Mouse (Mus musculus) kidney, embryonic 14.5 days (tissue): ENCODE data around the gene Ggta1. TPM values are rescaled to one million over a fixed set of nuclear protein-coding genes. Genes with fewer than 3 reads are reported as not detected.

Experiments
- ATAC-seq: fragments of 200-750 bp; cut with Nextera tagmentation; 2 replicates; pipeline ENCODE4 v1.8.0; 2017; ENCODE audit warnings: moderate number of reproducible peaks, mild to moderate bottlenecking, moderate TSS enrichment, moderate library complexity; ENCODE audit not compliant: low FRiP score, low TSS enrichment
- H3K27ac ChIP-seq: fragments of 300-500 bp; sonication (generic); 2 replicates; pipeline ENCODE4 v1.5.1; 2014; ENCODE audit warnings: low read depth, mild to moderate bottlenecking, low read length, moderate library complexity, mixed read lengths
- H3K27me3 ChIP-seq: fragments of 300-500 bp; sonication (generic); 2 replicates; pipeline ENCODE4 v1.6.1; 2014; ENCODE audit warnings: mild to moderate bottlenecking, low read length; ENCODE audit not compliant: control insufficient read depth, insufficient read depth
- H3K36me3 ChIP-seq: fragments of 300-500 bp; sonication (generic); 2 replicates; pipeline ENCODE4 v1.6.1; 2014; ENCODE audit warnings: low read length, mixed read lengths; ENCODE audit not compliant: control insufficient read depth, insufficient read depth
- H3K4me1 ChIP-seq: fragments of 300-500 bp; sonication (generic); 2 replicates; pipeline ENCODE4 v1.6.1; 2014; ENCODE audit warnings: low read length, mixed read lengths; ENCODE audit not compliant: control insufficient read depth, insufficient read depth
- H3K4me2 ChIP-seq: fragments of 300-500 bp; sonication (generic); replicated peaks from 2 replicates; pipeline ENCODE4 v1.6.1; 2014; ENCODE audit warnings: low read depth, mild to moderate bottlenecking, low read length
- H3K4me3 ChIP-seq: fragments of 300-500 bp; sonication (generic); 2 replicates; pipeline ENCODE4 v1.5.1; 2014; ENCODE audit warnings: mild to moderate bottlenecking, low read length
- H3K9ac ChIP-seq: fragments of 300-500 bp; sonication (generic); 2 replicates; pipeline ENCODE4 v1.6.1; 2014; ENCODE audit warnings: low read depth, mild to moderate bottlenecking, low read length, moderate library complexity
- H3K9me3 ChIP-seq: fragments of 300-500 bp; sonication (generic); 2 replicates; pipeline ENCODE4 v1.6.1; 2016; ENCODE audit warnings: low read length; ENCODE audit not compliant: control insufficient read depth
- WGBS: fragments of 180-500 bp; shearing (Covaris S2); extraction: QIAGEN DNeasy Blood & Tissue Kit; methylation state at CpG from one replicate; pipeline ENCODE4 v1.1.7; 2014; 5-methylcytosine and 5-hydroxymethylcytosine counted together
- polyA plus RNA-seq: library from polyadenylated mRNA; unstranded; fragments of >200 nt; fragmentation: Nextera tagmentation; extraction: Ambion mirVana; gene quantifications from 2 replicates; pipeline ENCODE4 v1.2.1, GENCODE M21; 2014

Ggta1 gene
- 10.3 and 21.5 TPM in 2 replicates for polyA plus RNA-seq

DNA sequence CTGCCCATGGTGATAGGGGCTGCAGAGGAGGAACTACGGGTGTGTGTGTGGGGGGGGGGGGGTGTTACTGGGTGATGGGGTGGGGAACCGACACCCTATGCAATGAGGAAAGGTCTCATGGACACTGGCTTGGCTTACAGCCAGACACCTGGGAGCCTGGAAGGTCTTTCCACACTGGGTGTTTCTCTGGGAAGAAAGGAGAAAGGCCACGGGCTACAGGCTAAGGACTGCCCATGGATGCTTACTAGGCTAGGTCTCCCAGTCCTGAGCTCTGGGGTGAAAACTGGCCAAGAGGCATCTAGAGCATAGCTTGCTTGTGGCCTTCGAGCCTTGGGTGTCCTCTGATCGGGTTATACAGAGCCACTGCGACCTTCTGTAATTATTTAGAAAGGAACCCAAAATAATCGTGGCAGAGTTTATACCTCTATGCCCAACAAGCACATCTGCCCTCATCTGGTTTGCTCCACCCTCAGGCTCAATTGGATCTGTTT is at the start of gene Ggta1:
TSS of gene Ggta1 (minus strand) at position 441 of the 491 bp plus-strand sequence.
- no peaks in the 10 kb centered on the region for H3K9me3 ChIP-seq
- 21% methylated on average over 7 of the region's 7 CpGs for WGBS
- peak within 1 kb of the TSS; percentile 83 for H3K9ac ChIP-seq
- peak within 1 kb of the TSS; percentile 74 for H3K27ac ChIP-seq
- H3K4me3 ChIP-seq = peak within 1 kb of the TSS; percentile 60
- peak; percentile 15 for ATAC-seq
- H3K4me2 ChIP-seq = peak within 1 kb of the TSS; percentile 94
- peaks cover 16% of the 10 kb centered on the region for H3K4me1 ChIP-seq
- no peaks in the 10 kb centered on the region for H3K27me3 ChIP-seq
- no peaks in the 10 kb centered on the region for H3K36me3 ChIP-seq

DNA sequence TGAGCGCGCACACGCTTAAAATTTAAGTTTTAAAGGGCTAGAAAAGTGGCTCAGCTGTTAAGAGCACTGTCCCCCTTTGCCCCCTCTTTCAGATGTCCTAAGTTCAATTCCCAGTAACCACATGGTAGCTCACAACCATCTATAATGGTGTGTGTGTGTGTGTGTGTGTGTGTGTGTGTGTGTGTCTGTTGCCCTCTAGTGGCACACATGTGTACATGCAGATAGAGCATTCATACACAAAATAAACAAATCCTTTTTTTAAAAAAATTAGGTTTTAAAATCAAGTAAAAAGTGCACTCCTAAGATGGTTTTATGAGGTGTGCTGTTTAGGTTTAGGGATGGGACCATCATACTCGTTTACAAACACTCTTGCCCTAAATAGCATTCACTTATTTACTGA is 49.2 kb upstream of the Ggta1 start:
- no peaks in the 10 kb centered on the region for H3K36me3 ChIP-seq
- H3K9ac ChIP-seq = no peak overlapping the region
- no peak for ATAC-seq
- no peaks in the 10 kb centered on the region for H3K27me3 ChIP-seq
- H3K4me2 ChIP-seq = no peak overlapping the region
- H3K4me1 ChIP-seq = peaks cover 26% of the 10 kb centered on the region
- no peak overlapping the region for H3K4me3 ChIP-seq
- H3K27ac ChIP-seq = no peak overlapping the region
- H3K9me3 ChIP-seq = no peaks in the 10 kb centered on the region
- WGBS = 94% methylated on average over 4 of the region's 4 CpGs

GRCm38 (mm10) chr2:35510920-35511319 is 47.9 kb upstream of the Ggta1 start:
- H3K27me3 ChIP-seq = no peaks in the 10 kb centered on the region
- H3K4me1 ChIP-seq = peaks cover 32% of the 10 kb centered on the region
- no peak for ATAC-seq
- no peak overlapping the region for H3K4me3 ChIP-seq
- H3K9ac ChIP-seq = no peak overlapping the region
- H3K9me3 ChIP-seq = no peaks in the 10 kb centered on the region
- H3K4me2 ChIP-seq = no peak overlapping the region
- WGBS = 47% methylated on average over 1 of the region's 1 CpGs
- no peak overlapping the region for H3K27ac ChIP-seq
- H3K36me3 ChIP-seq = no peaks in the 10 kb centered on the region

DNA sequence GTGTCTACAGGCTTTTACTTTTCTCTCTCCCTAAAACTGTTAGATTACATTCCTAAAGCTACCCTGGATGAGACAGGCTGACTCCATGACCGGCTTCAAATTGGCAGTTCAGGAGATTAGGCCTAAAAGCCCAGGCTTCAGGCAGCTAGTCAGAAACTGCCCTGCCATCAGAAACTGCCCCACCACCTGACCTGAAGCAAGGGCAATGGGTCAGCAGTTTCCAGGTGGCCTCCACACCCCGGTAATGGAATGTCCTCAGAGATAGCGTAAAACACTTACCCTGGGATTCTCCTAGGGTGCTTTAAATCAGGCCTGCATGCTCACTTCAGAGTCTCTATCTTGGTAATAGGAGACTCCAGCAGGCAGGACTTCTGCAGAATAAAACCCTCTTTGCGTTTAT is 46.9 kb upstream of the Ggta1 start:
- peaks cover 30% of the 10 kb centered on the region for H3K4me1 ChIP-seq
- ATAC-seq = no peak
- peak overlapping the region; percentile 1; the same call in 1 of the 2 replicates for H3K27ac ChIP-seq
- H3K4me3 ChIP-seq = no peak overlapping the region
- no peaks in the 10 kb centered on the region for H3K36me3 ChIP-seq
- no peaks in the 10 kb centered on the region for H3K27me3 ChIP-seq
- no peaks in the 10 kb centered on the region for H3K9me3 ChIP-seq
- H3K4me2 ChIP-seq = no peak overlapping the region
- 50% methylated on average over 4 of the region's 4 CpGs for WGBS
- no peak overlapping the region for H3K9ac ChIP-seq

DNA sequence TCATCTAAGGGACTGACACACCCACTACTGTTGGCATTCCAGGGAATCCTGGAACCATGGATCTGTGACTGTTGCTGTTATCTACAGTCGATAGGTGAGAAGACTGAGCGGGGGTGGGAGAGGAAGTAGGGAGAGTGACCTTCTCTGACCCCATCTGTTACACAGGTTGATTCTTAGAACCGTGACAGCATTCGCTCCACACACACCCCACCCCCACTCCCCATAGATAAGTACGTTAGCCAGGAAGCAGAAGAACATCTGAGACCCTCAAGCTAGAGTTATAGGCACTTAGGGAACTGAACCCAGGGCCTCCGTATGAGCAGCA is 46.3 kb upstream of the Ggta1 start:
- H3K9me3 ChIP-seq = no peaks in the 10 kb centered on the region
- H3K27me3 ChIP-seq = no peaks in the 10 kb centered on the region
- H3K9ac ChIP-seq = no peak overlapping the region
- H3K4me1 ChIP-seq = peaks cover 30% of the 10 kb centered on the region
- H3K27ac ChIP-seq = no peak overlapping the region; the same call in 1 of the 2 replicates
- no peak overlapping the region for H3K4me2 ChIP-seq
- H3K4me3 ChIP-seq = no peak overlapping the region
- 9% methylated on average over 6 of the region's 6 CpGs for WGBS
- no peaks in the 10 kb centered on the region for H3K36me3 ChIP-seq
- peak; percentile 36; the same call in 1 of the 2 replicates for ATAC-seq

DNA sequence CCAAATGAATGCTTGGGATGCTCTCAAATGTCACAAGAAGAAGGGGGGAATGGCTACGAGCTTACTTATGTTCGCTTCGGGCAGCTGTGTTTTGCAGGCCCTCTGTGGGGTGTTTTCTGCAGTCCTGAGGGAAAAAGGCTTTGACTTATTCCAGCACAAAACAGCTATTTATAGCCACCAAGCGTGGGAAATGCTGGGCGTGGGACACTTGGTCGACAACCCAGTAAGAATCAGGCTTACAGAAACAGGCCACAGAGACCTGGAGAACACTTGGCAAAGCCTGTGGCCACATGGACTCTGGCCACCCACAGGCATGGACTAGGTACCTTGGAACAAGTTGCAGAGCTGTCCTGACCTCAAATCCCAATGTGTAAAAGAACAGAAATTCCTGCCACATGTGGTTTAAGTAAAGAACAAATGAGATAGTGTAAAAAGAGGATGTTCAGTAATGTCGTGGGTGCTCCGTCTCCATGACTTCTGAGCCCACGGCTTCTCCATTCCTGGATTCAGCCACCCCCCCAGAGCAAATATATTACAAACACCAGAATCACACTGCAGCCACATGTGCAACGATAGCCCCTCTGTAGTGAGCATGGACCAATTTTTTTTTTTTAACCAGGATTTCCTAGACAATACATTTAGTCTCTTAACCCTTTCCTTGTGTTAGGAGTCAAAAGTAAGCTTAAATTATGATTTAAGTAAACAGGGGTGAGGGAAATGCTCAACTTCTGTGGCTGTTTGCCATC is 45.7 kb upstream of the Ggta1 start:
- peak overlapping the region; percentile 57 for H3K27ac ChIP-seq
- H3K27me3 ChIP-seq = no peaks in the 10 kb centered on the region
- H3K4me3 ChIP-seq = no peak overlapping the region
- ATAC-seq = no peak; the same call in 1 of the 2 replicates
- H3K4me2 ChIP-seq = no peak overlapping the region
- WGBS = 26% methylated on average over 10 of the region's 10 CpGs
- no peak overlapping the region for H3K9ac ChIP-seq
- peaks cover 30% of the 10 kb centered on the region for H3K4me1 ChIP-seq
- no peaks in the 10 kb centered on the region for H3K36me3 ChIP-seq
- no peaks in the 10 kb centered on the region for H3K9me3 ChIP-seq

DNA sequence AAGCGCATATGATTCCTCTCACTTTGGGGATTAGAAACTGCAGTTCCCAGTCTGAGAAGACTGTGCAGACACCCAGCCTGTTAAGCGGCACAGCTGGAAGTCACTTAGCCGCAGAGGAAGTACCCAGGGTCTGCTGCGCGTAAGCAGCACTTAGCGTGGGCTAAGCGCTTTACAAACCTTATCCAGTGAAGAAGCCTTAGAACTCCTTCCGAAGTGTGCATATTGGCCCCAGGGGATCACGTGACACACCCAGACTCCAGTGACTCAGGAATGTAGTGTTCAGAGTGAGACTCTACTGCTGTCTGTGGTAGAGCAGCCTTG is 44.1 kb upstream of the Ggta1 start:
- no peaks in the 10 kb centered on the region for H3K27me3 ChIP-seq
- no peaks in the 10 kb centered on the region for H3K36me3 ChIP-seq
- no peak overlapping the region for H3K9ac ChIP-seq
- peaks cover 36% of the 10 kb centered on the region for H3K4me1 ChIP-seq
- ATAC-seq = no peak
- 66% methylated on average over 9 of the region's 9 CpGs for WGBS
- no peaks in the 10 kb centered on the region for H3K9me3 ChIP-seq
- H3K4me2 ChIP-seq = no peak overlapping the region
- no peak overlapping the region for H3K4me3 ChIP-seq
- no peak overlapping the region for H3K27ac ChIP-seq

- Histone ChIP-seq H3K27me3 (no peaks in the 10 kb centered on the region), H3K27ac (no peak overlapping the region), H3K4me1 (peaks cover 37% of the 10 kb centered on the region), H3K9me3 (no peaks in the 10 kb centered on the region), H3K4me3 (no peak overlapping the region), H3K4me2 (no peak overlapping the region), H3K36me3 (no peaks in the 10 kb centered on the region), H3K9ac (no peak overlapping the region)
- 77% methylated on average over 6 of the region's 6 CpGs for WGBS
- ATAC-seq = no peak
These were observed 43.5 kb upstream of the Ggta1 start for GRCm38 (mm10) chr2:35506311-35507190.
